Mouse (Mus musculus) forebrain, embryonic 12.5 days (tissue): ENCODE results near the gene R3hdml. TPM values are rescaled to one million over a fixed set of nuclear protein-coding genes. Genes with fewer than 3 reads are reported as not detected.
A peak's percentile ranks its signal among the peaks of the same experiment; 100 is the strongest.
"Not testable (repeated sequence)": the region's sequence is repeated elsewhere in the genome, so short reads cannot be mapped to it uniquely, and the experiment has no call there.

Experiments
- ATAC-seq: fragments of 200-750 bp; cut with Nextera tagmentation; 2 replicates; pipeline ENCODE4 v1.8.0; 2017; ENCODE audit warnings: moderate TSS enrichment; ENCODE audit not compliant: low FRiP score
- H3K27ac ChIP-seq: fragments of 300-500 bp; sonication (generic); 2 replicates; pipeline ENCODE4 v1.5.1; 2016; ENCODE audit warnings: mild to moderate bottlenecking
- H3K27me3 ChIP-seq: fragments of 300-500 bp; sonication (generic); 2 replicates; pipeline ENCODE4 v1.6.1; 2016; ENCODE audit warnings: mild to moderate bottlenecking
- H3K36me3 ChIP-seq: fragments of 300-500 bp; sonication (generic); replicated peaks from 2 replicates; pipeline ENCODE4 v1.6.1; 2016; ENCODE audit warnings: mild to moderate bottlenecking
- H3K4me1 ChIP-seq: fragments of 300-500 bp; sonication (generic); 2 replicates; pipeline ENCODE4 v1.6.1; 2016
- H3K4me2 ChIP-seq: fragments of 300-500 bp; sonication (generic); 2 replicates; pipeline ENCODE4 v1.6.1; 2016; ENCODE audit warnings: mild to moderate bottlenecking, moderate library complexity
- H3K4me3 ChIP-seq: fragments of 300-500 bp; sonication (generic); replicated peaks from 2 replicates; pipeline ENCODE4 v1.5.1; 2016; ENCODE audit warnings: mild to moderate bottlenecking
- H3K9ac ChIP-seq: fragments of 300-500 bp; sonication (generic); 2 replicates; pipeline ENCODE4 v1.6.1; 2016; ENCODE audit warnings: mild to moderate bottlenecking
- H3K9me3 ChIP-seq: fragments of 300-500 bp; sonication (generic); 2 replicates; pipeline ENCODE4 v1.6.1; 2016
- WGBS: fragments of 180-500 bp; shearing (Covaris S2); methylation state at CpG from one replicate; pipeline ENCODE4 v1.1.7; 2016; 5-methylcytosine and 5-hydroxymethylcytosine counted together
- polyA plus RNA-seq: library from polyadenylated mRNA; unstranded; fragments of >200 nt; fragmentation: Nextera tagmentation; extraction: Ambion mirVana; gene quantifications from 2 replicates; pipeline ENCODE4 v1.2.1, GENCODE M21; 2016

Gene R3hdml
- not detected in 2 replicates for polyA plus RNA-seq

GRCm38 (mm10) chr2:163492018-163492417, at the start of gene R3hdml:
Gene R3hdml (plus strand): TSS chr2:163492318.
- H3K9ac ChIP-seq: no peak within 1 kb of the TSS
- H3K4me3 ChIP-seq: no peak within 1 kb of the TSS
- WGBS: 74% methylated on average over 5 of the region's 5 CpGs
- H3K27ac ChIP-seq: no peak within 1 kb of the TSS
- H3K36me3 ChIP-seq: no peaks in the 10 kb centered on the region
- H3K9me3 ChIP-seq: no peaks in the 10 kb centered on the region
- no peak within 1 kb of the TSS for H3K4me2 ChIP-seq
- ATAC-seq: no peak
- no peaks in the 10 kb centered on the region for H3K27me3 ChIP-seq
- no peaks in the 10 kb centered on the region for H3K4me1 ChIP-seq

- 78% methylated on average over 6 of the region's 6 CpGs for WGBS
- H3K4me2 ChIP-seq: no peak overlapping the region
- H3K27me3 ChIP-seq: 0 out of 2 replicates have a peak, but pooled peaks cover 7% of the 10 kb centered on the region
- ATAC-seq: no peak
- no peak overlapping the region for H3K27ac ChIP-seq
- peaks cover 24% of the 10 kb centered on the region for H3K4me1 ChIP-seq
- H3K4me3 ChIP-seq: no peak overlapping the region
- H3K9me3 ChIP-seq: no peaks in the 10 kb centered on the region
- H3K9ac ChIP-seq: no peak overlapping the region
- H3K36me3 ChIP-seq: peaks cover 13% of the 10 kb centered on the region; the same call in 1 of the 2 replicates
Measured at GRCm38 (mm10) chr2:163443543-163443942, 48.6 kb upstream of the R3hdml start.

GRCm38 (mm10) chr2:163444017-163444416, 48.1 kb upstream of the R3hdml start:
- Histone ChIP-seq H3K36me3 (peaks cover 13% of the 10 kb centered on the region; the same call in 1 of the 2 replicates), H3K4me3 (no peak overlapping the region), H3K9me3 (no peaks in the 10 kb centered on the region), H3K27ac (no peak overlapping the region), H3K27me3 (0 out of 2 replicates have a peak, but pooled peaks cover 4% of the 10 kb centered on the region), H3K4me1 (peaks cover 20% of the 10 kb centered on the region), H3K9ac (no peak overlapping the region), H3K4me2 (no peak overlapping the region)
- WGBS: 73% methylated on average over 7 of the region's 7 CpGs
- ATAC-seq: no peak

DNA sequence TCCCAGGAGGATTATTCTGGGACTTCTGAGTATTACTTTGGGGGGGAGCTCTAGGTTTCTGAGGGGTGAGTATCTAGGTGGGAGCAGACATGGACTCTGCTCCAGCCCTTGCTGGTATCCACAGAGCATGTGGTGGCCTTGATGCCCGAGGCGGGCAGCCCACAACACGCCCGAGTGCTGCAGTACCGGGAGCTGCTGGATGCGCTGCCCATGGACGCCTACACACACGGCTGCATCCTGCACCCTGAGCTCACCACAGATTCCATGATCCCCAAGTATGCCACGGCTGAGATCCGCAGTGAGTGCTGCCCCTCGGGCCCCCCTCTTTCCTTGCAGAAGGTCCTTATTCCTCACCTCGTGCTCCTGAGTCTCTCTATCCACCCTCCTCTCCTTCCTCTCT, 44.7 kb upstream of the R3hdml start:
- Histone ChIP-seq H3K36me3 (peaks cover 31% of the 10 kb centered on the region; the same call in 1 of the 2 replicates), H3K27me3 (no peaks in the 10 kb centered on the region), H3K27ac (no peak overlapping the region), H3K9ac (no peak overlapping the region), H3K9me3 (no peaks in the 10 kb centered on the region), H3K4me2 (no peak overlapping the region), H3K4me3 (no peak overlapping the region), H3K4me1 (no peaks in the 10 kb centered on the region; the same call in 1 of the 2 replicates)
- ATAC-seq: no peak
- WGBS: 87% methylated on average over 12 of the region's 12 CpGs

- H3K4me3 ChIP-seq: no peak overlapping the region
- ATAC-seq: no peak
Measured at GRCm38 (mm10) chr2:163449276-163449675, 42.8 kb upstream of the R3hdml start.

DNA sequence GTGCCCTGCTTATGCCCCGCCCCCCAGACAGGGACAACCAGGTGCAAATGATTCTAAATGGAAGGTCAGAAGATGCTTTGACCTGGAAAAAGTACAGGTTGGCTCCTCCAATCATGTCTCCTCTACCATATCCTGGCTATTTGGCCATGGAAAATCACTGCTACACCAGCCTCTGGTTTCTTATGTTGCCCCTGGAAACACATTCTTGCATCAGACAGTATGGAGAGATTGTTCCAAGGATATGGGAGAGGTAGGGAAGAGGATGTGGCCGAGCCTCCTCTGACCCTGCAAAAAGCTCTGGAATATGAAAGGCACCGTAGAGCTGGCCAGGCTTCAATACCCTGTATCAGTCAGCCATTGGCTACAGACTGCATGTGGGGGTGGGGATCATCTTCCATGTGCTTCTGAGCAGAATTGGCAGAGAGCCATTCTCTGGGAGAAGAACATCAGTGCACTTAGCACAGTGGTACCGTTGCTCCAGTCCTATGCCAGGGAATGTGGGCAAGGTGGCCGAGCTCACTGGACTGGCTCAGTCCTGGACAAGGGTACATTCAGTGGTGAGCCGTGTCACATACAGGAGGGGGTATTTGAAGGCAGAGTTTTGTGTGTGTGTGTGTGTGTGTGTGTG, 41.3 kb upstream of the R3hdml start:
- Histone ChIP-seq H3K4me3 (no peak overlapping the region), H3K9ac (no peak overlapping the region), H3K4me1 (no peaks in the 10 kb centered on the region), H3K4me2 (no peak overlapping the region), H3K27me3 (no peaks in the 10 kb centered on the region), H3K9me3 (no peaks in the 10 kb centered on the region), H3K27ac (no peak overlapping the region), H3K36me3 (peaks cover 49% of the 10 kb centered on the region; the same call in 1 of the 2 replicates)
- 76% methylated on average over 6 of the region's 6 CpGs for WGBS
- no peak for ATAC-seq

More at GRCm38 (mm10) chr2:163449276-163449675, 42.8 kb upstream of the R3hdml start:
- no peak overlapping the region for H3K9ac ChIP-seq
- no peaks in the 10 kb centered on the region for H3K9me3 ChIP-seq
- H3K4me2 ChIP-seq: no peak overlapping the region
- H3K27me3 ChIP-seq: no peaks in the 10 kb centered on the region
- no peaks in the 10 kb centered on the region; the same call in 1 of the 2 replicates for H3K4me1 ChIP-seq
- H3K36me3 ChIP-seq: peaks cover 45% of the 10 kb centered on the region; the same call in 1 of the 2 replicates
- H3K27ac ChIP-seq: no peak overlapping the region
- WGBS: 65% methylated on average over 3 of the region's 3 CpGs

DNA sequence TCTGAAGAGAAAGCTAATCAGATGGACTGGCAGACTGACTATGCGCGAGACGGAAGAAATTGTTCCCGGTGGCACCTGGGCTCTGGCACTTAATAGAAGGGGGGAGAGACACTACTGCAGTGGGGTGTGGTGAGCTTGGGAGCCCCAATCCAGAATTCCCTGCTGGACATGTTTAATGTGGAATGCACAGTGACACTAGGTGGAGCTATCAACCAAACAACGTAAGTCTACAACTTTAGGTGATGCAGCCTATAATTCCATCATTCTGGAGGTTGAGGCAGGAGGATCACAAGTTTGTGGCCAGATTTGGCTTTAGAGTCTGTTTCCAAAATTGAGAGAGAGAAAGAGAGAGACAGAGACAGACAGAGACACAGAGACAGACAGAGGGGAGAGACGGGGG, 39.4 kb upstream of the R3hdml start:
- no peak overlapping the region for H3K27ac ChIP-seq
- H3K36me3 ChIP-seq: peaks cover 36% of the 10 kb centered on the region; the same call in 1 of the 2 replicates
- H3K4me1 ChIP-seq: no peaks in the 10 kb centered on the region
- no peaks in the 10 kb centered on the region for H3K9me3 ChIP-seq
- no peaks in the 10 kb centered on the region for H3K27me3 ChIP-seq
- H3K4me2 ChIP-seq: no peak overlapping the region
- ATAC-seq: no peak
- H3K4me3 ChIP-seq: no peak overlapping the region
- no peak overlapping the region for H3K9ac ChIP-seq
- WGBS: 92% methylated on average over 6 of the region's 6 CpGs

GRCm38 (mm10) chr2:163453378-163453777, 38.7 kb upstream of the R3hdml start:
- Histone ChIP-seq H3K36me3 (peaks cover 36% of the 10 kb centered on the region; the same call in 1 of the 2 replicates), H3K4me3 (no peak overlapping the region), H3K4me2 (no peak overlapping the region), H3K27me3 (peaks cover 3% of the 10 kb centered on the region), H3K27ac (no peak overlapping the region), H3K4me1 (no peaks in the 10 kb centered on the region), H3K9ac (no peak overlapping the region), H3K9me3 (no peaks in the 10 kb centered on the region)
- no peak for ATAC-seq
- WGBS: 93% methylated on average over 13 of the region's 13 CpGs

DNA sequence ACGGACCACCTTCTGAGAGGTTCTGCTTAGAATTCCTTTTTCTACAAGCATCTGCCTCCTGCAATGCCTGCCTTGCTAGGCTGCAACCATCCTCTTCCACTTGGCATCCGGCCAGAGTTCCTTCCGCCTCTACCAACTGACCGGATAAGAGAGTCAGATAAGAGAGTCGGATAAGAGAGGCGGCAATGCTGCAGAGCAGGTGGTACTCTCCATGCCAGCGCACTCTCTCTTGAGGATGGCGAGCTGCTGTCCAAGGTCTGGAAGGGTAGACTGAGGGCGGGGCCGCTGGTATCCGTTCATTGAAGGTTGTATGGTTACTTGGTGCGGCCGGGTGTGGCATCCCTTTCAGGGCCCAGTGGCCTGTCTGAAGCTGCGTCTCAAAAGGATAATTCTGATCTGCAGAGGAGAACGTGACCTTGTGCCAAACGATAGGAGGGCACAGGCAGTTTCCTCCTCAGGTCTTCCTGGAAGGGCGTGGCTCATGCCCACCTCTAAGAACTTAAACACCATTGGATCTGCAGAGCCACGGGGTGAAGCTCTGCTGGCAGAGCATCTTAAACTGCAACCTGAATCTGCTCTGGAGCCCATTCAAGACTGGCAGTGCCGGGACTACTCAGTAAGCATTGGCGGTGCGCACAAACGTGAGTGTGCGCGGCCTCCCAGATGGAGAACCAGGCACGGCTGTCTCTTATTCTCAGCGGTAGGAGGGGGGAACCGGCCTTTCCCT, 33.4 kb upstream of the R3hdml start:
- Histone ChIP-seq H3K4me2 (peak overlapping the region; percentile 24; the same call in 1 of the 2 replicates), H3K9ac (no peak overlapping the region), H3K36me3 (peaks cover 10% of the 10 kb centered on the region; the same call in 1 of the 2 replicates), H3K4me3 (no peak overlapping the region), H3K27ac (no peak overlapping the region), H3K9me3 (no peaks in the 10 kb centered on the region), H3K27me3 (peaks cover 12% of the 10 kb centered on the region), H3K4me1 (peaks cover 6% of the 10 kb centered on the region; the same call in 1 of the 2 replicates)
- ATAC-seq: no peak
- WGBS: 64% methylated on average over 27 of the region's 27 CpGs

- H3K9me3 ChIP-seq: no peaks in the 10 kb centered on the region
- H3K27me3 ChIP-seq: peaks cover 12% of the 10 kb centered on the region
- peaks cover 3% of the 10 kb centered on the region; the same call in 1 of the 2 replicates for H3K36me3 ChIP-seq
- H3K9ac ChIP-seq: no peak overlapping the region; the same call in 1 of the 2 replicates
- WGBS: 42% methylated on average over 10 of the region's 10 CpGs
- H3K4me3 ChIP-seq: no peak overlapping the region
- no peak for ATAC-seq
- H3K4me1 ChIP-seq: peaks cover 6% of the 10 kb centered on the region; the same call in 1 of the 2 replicates
- H3K27ac ChIP-seq: no peak overlapping the region
- H3K4me2 ChIP-seq: peak overlapping the region; percentile 24; the same call in 1 of the 2 replicates
Measured at GRCm38 (mm10) chr2:163459380-163459779, 32.7 kb upstream of the R3hdml start.

- H3K9me3 ChIP-seq: no peaks in the 10 kb centered on the region
- peaks cover 6% of the 10 kb centered on the region; the same call in 1 of the 2 replicates for H3K4me1 ChIP-seq
- H3K4me3 ChIP-seq: no peak overlapping the region
- no peak overlapping the region for H3K9ac ChIP-seq
- no peaks in the 10 kb centered on the region for H3K36me3 ChIP-seq
- ATAC-seq: no peak
- H3K27ac ChIP-seq: no peak overlapping the region
- H3K27me3 ChIP-seq: peaks cover 12% of the 10 kb centered on the region
- WGBS: 92% methylated on average over 8 of the region's 8 CpGs
- H3K4me2 ChIP-seq: no peak overlapping the region
Measured at GRCm38 (mm10) chr2:163460622-163461021, 31.5 kb upstream of the R3hdml start.

DNA sequence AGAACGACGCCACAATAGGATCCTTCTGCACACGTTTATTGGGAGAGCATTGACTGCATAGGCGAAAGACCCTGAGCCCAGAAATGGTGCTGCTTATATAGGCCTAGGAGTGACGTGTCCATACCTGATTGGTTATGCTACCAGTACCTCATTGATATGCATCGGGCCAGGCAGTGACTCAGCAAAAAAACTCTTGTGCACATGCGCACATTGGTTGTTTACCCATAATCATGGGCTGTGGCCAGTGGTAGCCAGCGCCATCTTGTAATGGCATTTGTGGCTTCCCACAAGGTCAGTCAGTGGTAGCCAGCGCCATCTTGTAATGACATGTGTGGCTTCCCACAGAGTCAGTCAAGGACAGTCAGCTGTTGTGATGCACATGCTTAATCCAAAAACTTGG, 30.8 kb upstream of the R3hdml start:
- H3K9ac ChIP-seq, H3K4me3 ChIP-seq, H3K4me2 ChIP-seq, H3K36me3 ChIP-seq, H3K27ac ChIP-seq, ATAC-seq, H3K4me1 ChIP-seq, H3K9me3 ChIP-seq: not testable (repeated sequence)
- WGBS: 93% methylated on average over 9 of the region's 9 CpGs
- H3K27me3 ChIP-seq: peaks cover 12% of the 10 kb centered on the region
